Mouse (Mus musculus) lung, postnatal 10 days (tissue): ENCODE results near the gene Gm20518.

Experiments
- DNase-seq: peaks from one replicate; pipeline ENCODE4 v3.0.0; 2021

The Gm20518 gene

GRCm38 (mm10) chr16:17803675-17804448 lies 87.6 kb downstream of the Gm20518 start:
- no peak for DNase-seq

DNA sequence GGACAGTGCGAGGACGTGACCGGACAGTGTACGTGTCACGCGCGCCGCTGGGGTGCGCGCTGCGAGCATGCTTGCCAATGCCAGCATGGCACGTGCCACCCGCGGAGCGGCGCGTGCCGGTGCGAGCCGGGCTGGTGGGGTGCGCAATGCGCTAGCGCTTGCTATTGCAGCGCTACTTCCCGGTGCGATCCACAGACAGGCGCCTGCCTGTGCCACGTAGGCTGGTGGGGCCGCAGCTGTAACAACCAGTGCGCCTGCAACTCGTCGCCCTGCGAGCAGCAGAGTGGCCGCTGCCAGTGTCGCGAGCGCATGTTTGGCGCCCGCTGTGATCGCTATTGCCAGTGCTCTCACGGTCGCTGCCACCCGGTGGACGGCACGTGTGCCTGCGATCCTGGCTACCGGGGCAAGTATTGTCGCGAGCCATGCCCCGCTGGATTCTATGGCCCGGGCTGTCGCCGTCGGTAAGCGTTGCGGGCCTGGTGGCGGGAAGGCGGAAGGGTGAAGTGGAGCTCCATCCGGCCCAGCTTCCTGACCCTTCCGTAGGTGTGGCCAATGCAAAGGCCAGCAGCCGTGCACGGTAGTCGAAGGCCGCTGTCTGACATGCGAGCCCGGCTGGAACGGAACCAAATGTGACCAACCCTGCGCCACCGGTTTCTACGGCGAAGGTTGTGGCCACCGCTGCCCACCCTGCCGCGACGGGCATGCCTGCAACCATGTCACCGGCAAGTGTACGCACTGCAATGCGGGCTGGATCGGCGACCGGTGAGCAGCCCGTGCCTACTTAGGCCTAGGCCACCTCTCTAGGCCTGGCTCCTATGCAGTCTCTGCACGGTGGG lies 88.4 kb downstream of the Gm20518 start:
- peak; percentile 50 for DNase-seq

DNA sequence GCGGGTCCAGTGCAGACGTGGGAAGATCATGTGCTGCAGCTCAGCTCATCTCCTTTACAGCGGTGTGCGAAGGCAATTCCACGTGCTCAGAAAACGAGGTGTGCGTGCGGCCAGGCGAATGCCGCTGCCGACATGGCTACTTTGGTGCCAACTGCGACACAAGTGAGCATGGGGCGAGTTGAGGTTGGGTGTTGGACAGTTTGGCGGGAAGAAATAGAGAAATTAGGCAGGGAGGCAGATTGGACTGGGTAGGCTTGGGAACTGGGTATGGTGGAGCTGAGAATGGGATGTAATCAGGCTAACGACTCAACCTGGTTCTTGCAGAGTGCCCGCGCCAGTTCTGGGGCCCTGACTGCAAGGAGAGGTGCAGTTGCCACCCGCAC lies 89.0 kb downstream of the Gm20518 start:
- no peak for DNase-seq

DNA sequence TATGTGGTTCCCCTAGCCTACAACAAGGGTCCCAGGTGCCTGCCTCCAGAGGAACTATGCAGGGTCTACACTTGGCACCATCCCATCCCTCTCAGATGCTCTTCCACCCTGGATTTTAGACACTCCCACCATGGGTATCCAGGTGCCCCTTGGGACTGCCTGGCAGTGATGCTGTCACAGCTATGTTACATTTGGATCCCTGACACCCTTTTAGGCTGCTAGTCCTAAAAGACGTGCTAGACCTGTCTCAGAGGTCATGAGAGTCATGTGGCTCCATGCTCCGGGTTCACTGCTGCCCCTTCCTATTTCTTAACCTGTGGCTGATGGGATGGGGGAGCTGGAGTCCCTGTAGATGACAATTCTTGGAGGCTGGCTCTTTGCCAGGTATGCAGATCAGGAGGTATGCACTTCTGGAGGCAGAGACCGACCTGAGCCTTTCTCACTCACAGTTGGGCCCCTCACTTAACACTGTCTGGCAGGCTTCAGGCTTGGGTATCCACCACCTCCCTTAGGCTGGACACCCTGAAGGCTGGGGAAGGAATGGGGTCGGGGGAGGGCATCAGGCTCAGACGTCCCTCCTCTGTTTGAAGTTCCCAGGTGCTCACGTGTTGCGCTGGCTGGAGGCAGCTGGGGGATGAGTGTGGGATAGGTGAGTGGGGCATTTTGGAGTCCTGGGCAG lies 89.6 kb downstream of the Gm20518 start:
- DNase-seq, result no peak

- no peak for DNase-seq
Measured at GRCm38 (mm10) chr16:17799584-17799983, 91.9 kb downstream of the Gm20518 start.

- peak; percentile 91 for DNase-seq
Measured at GRCm38 (mm10) chr16:17798321-17799180, 92.9 kb downstream of the Gm20518 start.

- peak; percentile 39 for DNase-seq
Measured at GRCm38 (mm10) chr16:17797812-17798311, 93.6 kb downstream of the Gm20518 start.

- DNase-seq, result peak; percentile 86
Measured at GRCm38 (mm10) chr16:17796971-17797811, 94.3 kb downstream of the Gm20518 start, which contains the start of gene Scarf2. Gene Scarf2, plus strand, starts transcription at chr16:17797282.

- no peak for DNase-seq
Measured at GRCm38 (mm10) chr16:17796519-17796918, 95.0 kb downstream of the Gm20518 start.

DNA sequence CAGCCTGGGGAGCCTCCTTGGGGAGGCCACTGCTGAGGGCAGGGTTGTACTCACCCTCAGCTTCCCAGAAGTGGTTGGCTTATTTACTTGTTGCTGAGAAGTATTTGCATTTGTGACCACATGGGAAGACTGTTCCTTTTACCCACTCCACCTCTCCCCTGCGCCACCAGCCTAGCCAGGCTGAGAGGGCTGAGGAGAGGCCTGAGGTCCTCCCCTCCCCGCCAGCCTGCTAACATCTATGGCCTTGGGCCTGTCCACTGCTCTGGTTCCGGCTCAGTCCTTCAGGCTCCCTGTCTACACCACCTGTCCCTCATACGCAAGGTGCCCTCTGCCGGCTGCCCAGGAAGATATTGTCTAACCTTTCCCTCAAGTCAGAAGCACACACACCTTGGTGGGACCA lies 95.8 kb downstream of the Gm20518 start:
- peak; percentile 53 for DNase-seq

- DNase-seq, result no peak
Measured at GRCm38 (mm10) chr16:17794047-17794446, 97.4 kb downstream of the Gm20518 start.

GRCm38 (mm10) chr16:17792728-17793127 lies 98.7 kb downstream of the Gm20518 start:
- no peak for DNase-seq

- no peak for DNase-seq
Measured at GRCm38 (mm10) chr16:17785337-17785736, 106.1 kb downstream of the Gm20518 start.
